Mouse (Mus musculus) heart, embryonic 14.5 days (tissue): ENCODE results near the gene Onecut3. TPM values are rescaled to one million over a fixed set of nuclear protein-coding genes. Genes with fewer than 3 reads are reported as not detected.

Experiments
- ATAC-seq: fragments of 200-750 bp; cut with Nextera tagmentation; 2 replicates; pipeline ENCODE4 v1.8.0; 2017; ENCODE audit warnings: low read depth, moderate TSS enrichment; ENCODE audit not compliant: insufficient number of reproducible peaks, insufficient read depth, low FRiP score
- H3K27ac ChIP-seq, 2 experiments: fragments of 200-500 bp in 1 of 2; fragments of 300-500 bp in 1 of 2; sonication (generic) in 1 of 2; replicated peaks in 1 of 2; 2 replicates each; pipeline ENCODE4 v1.5.1; 2012 to 2014; ENCODE audit warnings: low read depth in 2 of 2, low read length in 2 of 2, control low read depth in 1 of 2, mild to moderate bottlenecking in 1 of 2, mixed read lengths in 1 of 2; ENCODE audit not compliant: control insufficient read depth in 1 of 2, insufficient read depth in 1 of 2
- H3K27me3 ChIP-seq: fragments of 300-500 bp; sonication (generic); 2 replicates; pipeline ENCODE4 v1.6.1; 2014; ENCODE audit warnings: mild to moderate bottlenecking, low read length, control low read depth; ENCODE audit not compliant: control insufficient read depth, insufficient read depth
- H3K36me3 ChIP-seq: fragments of 300-500 bp; sonication (generic); 2 replicates; pipeline ENCODE4 v1.6.1; 2014; ENCODE audit warnings: mild to moderate bottlenecking, control low read depth, low read length, mixed read lengths; ENCODE audit not compliant: control insufficient read depth, insufficient read depth
- H3K4me1 ChIP-seq, 2 experiments: fragments of 200-500 bp in 1 of 2; fragments of 300-500 bp in 1 of 2; sonication (generic) in 1 of 2; 2 replicates each; pipeline ENCODE4 v1.6.1; 2012 to 2014; ENCODE audit warnings: low read length in 2 of 2, control low read depth in 1 of 2, mixed read lengths in 1 of 2; ENCODE audit not compliant: control insufficient read depth in 2 of 2, insufficient read depth in 2 of 2
- H3K4me2 ChIP-seq: fragments of 300-500 bp; sonication (generic); 2 replicates; pipeline ENCODE4 v1.6.1; 2014; ENCODE audit warnings: mild to moderate bottlenecking, low read length
- H3K4me3 ChIP-seq, 2 experiments: fragments of 200-500 bp in 1 of 2; fragments of 300-500 bp in 1 of 2; sonication (generic) in 1 of 2; 2 replicates each; pipeline ENCODE4 v1.5.1; 2012 to 2014; ENCODE audit warnings: low read length in 2 of 2, mild to moderate bottlenecking in 2 of 2, control low read depth in 1 of 2, low read depth in 1 of 2, moderate library complexity in 1 of 2; ENCODE audit not compliant: control insufficient read depth in 1 of 2, insufficient read depth in 1 of 2
- H3K9ac ChIP-seq: fragments of 300-500 bp; sonication (generic); 2 replicates; pipeline ENCODE4 v1.6.1; 2014; ENCODE audit warnings: mild to moderate bottlenecking, low read length
- H3K9me3 ChIP-seq: fragments of 300-500 bp; sonication (generic); 2 replicates; pipeline ENCODE4 v1.6.1; 2016; ENCODE audit warnings: low read length, control low read depth; ENCODE audit not compliant: control insufficient read depth
- WGBS: fragments of 180-500 bp; shearing (Covaris S2); extraction: QIAGEN DNeasy Blood & Tissue Kit; methylation state at CpG from one replicate; pipeline ENCODE4 v1.1.7; 2014; 5-methylcytosine and 5-hydroxymethylcytosine counted together
- polyA plus RNA-seq: library from polyadenylated mRNA; unstranded; fragments of >200 nt; fragmentation: Nextera tagmentation; extraction: Ambion mirVana; gene quantifications from 2 replicates; pipeline ENCODE4 v1.2.1, GENCODE M21; 2014

Onecut3 gene
- polyA plus RNA-seq, 1 experiment from 2014 or later = not detected

DNA sequence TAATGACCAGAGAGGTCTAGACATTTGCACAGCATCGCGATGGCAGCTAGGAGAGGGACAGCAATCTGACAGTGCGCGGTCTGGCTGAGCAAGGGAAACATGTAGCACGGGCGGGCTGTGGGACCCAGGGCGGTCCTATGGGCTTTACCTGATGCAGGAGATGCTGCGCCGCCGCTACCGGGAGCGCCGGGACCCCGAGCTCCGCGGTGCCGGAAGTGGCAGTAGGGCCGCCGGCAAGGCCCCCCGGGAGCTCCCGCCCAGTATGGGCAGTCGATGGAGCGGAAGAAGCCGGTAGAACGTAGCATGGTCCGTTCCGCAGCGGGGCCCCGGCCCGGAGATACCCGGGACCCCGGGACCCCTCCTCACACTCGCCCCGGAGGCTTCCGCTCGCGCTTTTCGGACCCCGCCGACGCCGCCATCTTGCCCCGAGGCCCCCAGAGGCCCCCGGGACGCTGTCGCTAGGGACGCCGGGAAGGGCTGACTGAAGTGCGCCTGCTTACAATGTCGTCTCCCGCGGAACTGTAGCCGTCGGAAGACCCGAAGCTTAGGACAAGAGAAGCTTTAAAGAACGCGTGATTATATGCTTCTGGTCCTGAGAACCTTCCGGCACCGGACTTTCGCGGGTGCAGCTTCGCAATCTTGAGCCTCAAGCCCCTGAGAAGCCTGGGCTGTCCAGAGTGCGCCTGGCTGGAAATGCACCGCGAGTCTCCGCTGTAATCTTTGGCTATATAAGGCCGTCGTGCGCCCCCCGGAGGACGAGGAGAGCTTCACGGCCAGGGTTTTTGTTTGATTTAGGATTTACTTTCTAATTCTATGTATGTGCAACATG, 66.7 kb downstream of the Onecut3 start, which contains the start of gene Rexo1:
TSS of gene Rexo1 (minus strand) at position 445 of the 829 bp plus-strand sequence.
- H3K4me2 ChIP-seq = peak within 1 kb of the TSS; percentile 75
- H3K27ac ChIP-seq = peak within 1 kb of the TSS; percentile 86 to 98
- H3K27me3 ChIP-seq = no peaks in the 10 kb centered on the region
- H3K4me3 ChIP-seq = peak within 1 kb of the TSS; percentile 71 to 98
- H3K9ac ChIP-seq = peak within 1 kb of the TSS; percentile 88
- H3K4me1 ChIP-seq = peaks cover 10 to 35% of the 10 kb centered on the region in 2 experiments
- no peaks in the 10 kb centered on the region for H3K9me3 ChIP-seq
- under 1% methylated on average over 69 of the region's 72 CpGs for WGBS
- peak; percentile 67 for ATAC-seq
- 0 out of 2 replicates have a peak, but pooled peaks cover 4% of the 10 kb centered on the region for H3K36me3 ChIP-seq

DNA sequence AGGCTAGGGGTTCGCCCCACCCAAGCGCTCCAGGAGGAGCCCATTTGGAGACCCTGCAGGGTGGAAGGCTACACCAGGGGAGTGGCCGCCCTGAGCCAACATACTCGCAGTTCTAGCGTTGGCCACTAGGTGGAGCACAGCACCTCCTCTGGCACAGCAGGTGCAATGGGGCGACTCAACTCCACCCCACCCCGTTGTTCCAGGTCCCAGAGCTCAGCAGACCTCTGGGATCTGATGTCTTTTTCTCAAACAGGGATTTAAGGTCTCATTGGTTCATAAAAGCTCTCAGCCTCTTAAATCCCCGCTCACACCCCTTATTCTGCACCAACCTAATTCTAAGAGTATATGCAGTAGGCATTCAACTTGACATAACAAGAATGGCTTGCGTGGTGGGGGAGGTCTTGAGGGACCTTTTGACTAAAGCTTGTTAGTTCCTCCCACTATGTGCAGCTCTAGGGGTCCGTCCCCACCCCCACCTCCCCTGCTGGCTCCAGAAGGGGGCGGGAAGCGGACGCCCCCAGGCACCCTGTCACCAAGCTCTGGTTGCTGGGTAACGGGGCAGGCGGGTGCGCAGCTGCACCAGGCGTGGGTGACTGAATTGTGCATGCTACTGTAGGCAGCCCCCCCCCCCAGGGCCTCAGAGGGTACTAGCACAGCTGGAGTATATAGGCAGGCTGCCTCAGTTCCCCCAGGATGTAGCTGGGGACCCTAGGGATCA, 71.9 kb downstream of the Onecut3 start:
- H3K27ac ChIP-seq = no peak overlapping the region
- no peaks in the 10 kb centered on the region for H3K27me3 ChIP-seq
- H3K4me2 ChIP-seq = no peak overlapping the region
- ATAC-seq = 0 out of 2 replicates have a peak, but pooled peaks have one; percentile 12
- H3K9me3 ChIP-seq = no peaks in the 10 kb centered on the region
- no peak overlapping the region for H3K4me3 ChIP-seq
- peaks cover 19% of the 10 kb centered on the region; the same call in 1 of the 2 replicates for H3K36me3 ChIP-seq
- H3K4me1 ChIP-seq = peaks cover 18 to 36% of the 10 kb centered on the region in 2 experiments
- 32% methylated on average over 17 of the region's 17 CpGs for WGBS
- H3K9ac ChIP-seq = no peak overlapping the region

Other genes starting within 250 kb of the Onecut3 start
- gene Ndufs7, start 245.7 kb upstream of the Onecut3 start, polyA plus RNA-seq = 721 and 734 TPM in 2 replicates
- gene Gamt, start 233.8 kb upstream of the Onecut3 start, polyA plus RNA-seq = 60.3 and 61.5 TPM in 2 replicates
- 25.0 and 27.5 TPM in 2 replicates for gene Dazap1, start 233.3 kb upstream of the Onecut3 start, polyA plus RNA-seq
- gene Rps15, start 202.4 kb upstream of the Onecut3 start, polyA plus RNA-seq = 648 and 723 TPM in 2 replicates
- 0.78 and 1.4 TPM in 2 replicates for gene Apc2, start 198.9 kb upstream of the Onecut3 start, polyA plus RNA-seq
- gene 2310011J03Rik, start 174.3 kb upstream of the Onecut3 start, polyA plus RNA-seq = 28.9 and 30.8 TPM in 2 replicates
- gene Pcsk4, start 165.3 kb upstream of the Onecut3 start, polyA plus RNA-seq = 1.4 TPM in 2 replicates
- 1.4 and 1.6 TPM in 2 replicates for gene Reep6, start 164.9 kb upstream of the Onecut3 start, polyA plus RNA-seq
- gene Adamtsl5, start 146.4 kb upstream of the Onecut3 start, polyA plus RNA-seq = 6.8 and 7.8 TPM in 2 replicates
- gene Plk5, start 138.4 kb upstream of the Onecut3 start, polyA plus RNA-seq = not detected in 2 replicates
- 3.9 and 6.3 TPM in 2 replicates for gene Mex3d, start 107.2 kb upstream of the Onecut3 start, polyA plus RNA-seq
- 116 and 125 TPM in 2 replicates for gene Mbd3, start 95.3 kb upstream of the Onecut3 start, polyA plus RNA-seq
- 2,007 and 2,169 TPM in 2 replicates for gene Uqcr11, start 88.0 kb upstream of the Onecut3 start, polyA plus RNA-seq
- gene Tcf3, start 61.2 kb upstream of the Onecut3 start, polyA plus RNA-seq = 48.6 and 54.0 TPM in 2 replicates
- 0.08 and 0.09 TPM in 2 replicates for gene Atp8b3, start 44.3 kb downstream of the Onecut3 start, polyA plus RNA-seq
- 16.7 and 17.0 TPM in 2 replicates for gene Rexo1, start 66.7 kb downstream of the Onecut3 start, polyA plus RNA-seq
- 3.5 and 5.0 TPM in 2 replicates for gene Klf16, start 82.5 kb downstream of the Onecut3 start, polyA plus RNA-seq
- 119 and 141 TPM in 2 replicates for gene Abhd17a, start 95.5 kb downstream of the Onecut3 start, polyA plus RNA-seq
- gene Scamp4, start 108.0 kb downstream of the Onecut3 start, polyA plus RNA-seq = 65.9 and 67.1 TPM in 2 replicates
- gene Adat3, start 108.0 kb downstream of the Onecut3 start, polyA plus RNA-seq = 2.6 and 3.6 TPM in 2 replicates
- 0.88 and 1.4 TPM in 2 replicates for gene Gm49322, start 111.2 kb downstream of the Onecut3 start, polyA plus RNA-seq
- 64.8 and 65.0 TPM in 2 replicates for gene Csnk1g2, start 128.0 kb downstream of the Onecut3 start, polyA plus RNA-seq
- gene Btbd2, start 162.2 kb downstream of the Onecut3 start, polyA plus RNA-seq = 49.4 and 53.8 TPM in 2 replicates
- gene Mknk2, start 183.3 kb downstream of the Onecut3 start, polyA plus RNA-seq = 69.5 and 82.7 TPM in 2 replicates
- gene Mob3a, start 207.1 kb downstream of the Onecut3 start, polyA plus RNA-seq = 19.1 and 22.3 TPM in 2 replicates
- 3.5 and 7.0 TPM in 2 replicates for gene Izumo4, start 207.3 kb downstream of the Onecut3 start, polyA plus RNA-seq
- 45.0 and 54.5 TPM in 2 replicates for gene Ap3d1, start 247.4 kb downstream of the Onecut3 start, polyA plus RNA-seq